Mouse (Mus musculus) layer of hippocampus, adult 9-11 months (tissue): Measurements from ENCODE around the gene Men1.
"Not testable (repeated sequence)": the region's sequence is repeated elsewhere in the genome, so short reads cannot be mapped to it uniquely, and the experiment has no call there.

Experiments used
- DNase-seq: peaks from one replicate; pipeline ENCODE4 v3.0.0; 2022

The Men1 gene

DNA sequence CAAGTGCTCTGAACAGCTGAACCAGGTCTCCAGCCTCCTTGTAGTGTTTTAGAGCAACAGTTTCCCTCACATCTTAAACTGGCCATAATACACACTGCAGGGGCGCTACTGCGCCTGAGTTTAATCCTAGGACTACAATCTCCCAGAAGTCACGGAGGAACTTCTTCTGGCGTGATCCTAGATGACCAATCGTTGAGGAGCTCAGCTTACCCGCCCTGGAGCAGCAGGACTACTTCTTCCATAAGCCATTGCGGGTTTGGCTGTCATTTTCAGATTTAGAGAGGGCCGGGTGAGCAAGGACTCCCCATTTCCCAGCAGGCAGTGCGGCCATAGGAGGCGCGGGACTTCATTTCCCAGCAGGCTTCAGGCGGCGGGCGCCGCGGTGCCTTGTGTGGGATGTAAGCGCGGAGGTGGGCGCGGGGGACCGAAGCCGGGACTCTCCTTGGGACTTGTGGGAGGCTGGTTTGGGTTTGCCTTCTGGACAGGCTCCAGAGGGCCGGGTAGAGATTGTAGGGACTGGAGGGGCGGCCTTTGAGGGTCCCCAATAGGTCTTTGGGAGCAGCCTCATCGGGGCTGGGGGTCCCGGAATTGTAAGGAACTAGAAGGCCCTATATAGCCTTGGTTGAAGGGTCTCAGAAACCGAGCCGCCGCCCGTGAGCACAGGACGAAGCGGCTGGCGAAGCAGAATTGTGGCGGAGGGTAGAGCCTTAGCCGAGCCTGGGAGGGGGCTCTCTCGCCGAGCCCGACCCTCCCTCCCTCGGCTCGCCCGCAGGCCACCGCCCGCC is at the start of gene Men1:
TSS of gene Men1 (plus strand) at position 307 of the 785 bp plus-strand sequence.
- DNase-seq, result peak; percentile 98

- no peak for DNase-seq
Observed at GRCm38 (mm10) chr19:6285226-6285625, 49.6 kb upstream of the Men1 start.

DNA sequence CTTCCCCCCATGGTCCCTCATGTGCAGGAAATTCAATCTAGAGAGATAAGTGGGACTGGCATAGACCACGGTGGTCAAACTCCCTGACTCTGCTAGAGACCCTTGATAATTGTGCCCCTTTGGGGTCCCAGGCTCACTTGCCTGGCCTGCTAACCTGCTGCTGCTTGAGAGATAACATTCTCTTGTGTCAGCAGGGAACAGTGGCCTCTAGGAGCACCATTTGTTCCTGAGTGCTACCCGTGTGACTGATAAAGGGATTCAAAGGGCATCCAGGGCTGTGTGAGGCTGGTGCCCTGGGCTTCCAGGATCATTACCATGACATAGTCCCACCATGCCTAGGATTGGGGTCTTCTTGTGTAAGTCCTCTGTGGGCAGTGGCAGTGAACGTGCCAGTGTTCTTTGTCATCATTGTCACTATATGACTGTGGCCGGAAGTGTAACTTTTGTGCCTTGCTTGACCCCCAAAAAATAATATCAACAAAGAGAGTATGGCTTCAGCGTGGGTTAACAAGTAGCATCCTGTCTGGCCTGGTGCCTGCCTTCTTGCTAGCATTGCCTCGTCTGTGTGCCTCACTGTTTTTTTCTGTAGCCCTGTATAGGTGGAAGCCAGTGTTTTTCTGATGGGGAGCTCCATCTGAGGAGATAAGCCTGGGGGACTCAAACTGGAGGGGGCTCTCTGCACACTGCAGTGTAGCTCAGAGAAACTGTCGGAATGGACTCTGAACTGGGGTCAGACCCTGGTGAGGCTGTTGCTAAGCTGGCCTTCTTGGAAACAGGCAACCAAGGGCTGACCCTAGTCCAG is 48.9 kb upstream of the Men1 start:
- no peak for DNase-seq

DNA sequence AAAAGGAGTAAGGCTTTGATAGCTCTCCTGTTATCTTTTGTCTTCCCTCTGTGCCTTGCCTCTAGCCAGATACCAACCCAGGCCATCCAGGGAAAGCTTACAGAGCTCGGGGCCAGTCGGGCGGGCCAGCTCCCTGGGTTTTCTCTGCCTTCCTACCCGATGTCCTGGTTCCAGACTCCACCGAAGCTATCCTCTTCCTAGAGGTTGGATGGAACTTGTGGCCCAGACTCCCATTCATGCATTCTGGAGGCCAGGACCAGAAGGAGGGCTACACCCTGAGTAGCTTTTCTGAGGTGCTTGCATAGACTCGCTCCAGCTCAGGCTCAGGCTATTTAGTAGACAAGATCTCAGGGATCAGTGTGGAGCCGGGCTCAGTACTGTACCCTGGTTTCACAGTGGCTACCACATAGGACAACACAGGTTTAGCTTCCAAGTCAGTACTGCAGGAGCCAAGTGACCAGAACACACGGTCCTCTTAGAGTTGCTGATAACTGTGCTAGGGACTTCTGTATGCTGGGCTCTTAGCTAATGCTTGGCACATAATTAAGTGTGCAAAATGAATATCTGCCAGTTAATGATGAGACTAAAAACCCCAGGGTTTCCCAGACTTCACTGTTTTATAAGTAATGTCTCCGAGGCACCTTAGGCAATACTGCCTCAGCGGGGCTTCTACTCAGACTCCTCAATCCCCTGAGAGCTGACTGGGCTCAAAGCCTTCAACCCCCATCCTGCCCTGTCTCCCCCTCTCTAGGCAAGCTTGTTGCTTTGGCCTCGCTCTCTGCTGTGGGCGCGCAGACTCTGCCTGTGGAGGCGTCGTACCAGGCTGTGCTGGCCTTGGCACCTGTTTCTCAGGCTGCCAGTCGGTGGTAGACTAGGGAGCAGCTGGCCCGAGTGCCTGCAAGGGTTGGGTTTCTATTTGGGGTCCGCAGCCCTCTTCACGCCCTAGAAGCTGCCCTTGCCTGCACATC is 48.1 kb upstream of the Men1 start:
- peak; percentile 78 for DNase-seq

GRCm38 (mm10) chr19:6288236-6288894 is 46.4 kb upstream of the Men1 start:
- no peak for DNase-seq

GRCm38 (mm10) chr19:6289696-6290238 is 45.0 kb upstream of the Men1 start:
- DNase-seq, result no peak

GRCm38 (mm10) chr19:6290720-6291116 is 44.1 kb upstream of the Men1 start:
- DNase-seq, result not testable (repeated sequence)

GRCm38 (mm10) chr19:6291117-6291781 is 43.5 kb upstream of the Men1 start:
- no peak for DNase-seq

- no peak for DNase-seq
Observed at GRCm38 (mm10) chr19:6292262-6292661, 42.5 kb upstream of the Men1 start.

- no peak for DNase-seq
Observed at GRCm38 (mm10) chr19:6294301-6294700, 40.5 kb upstream of the Men1 start.

DNA sequence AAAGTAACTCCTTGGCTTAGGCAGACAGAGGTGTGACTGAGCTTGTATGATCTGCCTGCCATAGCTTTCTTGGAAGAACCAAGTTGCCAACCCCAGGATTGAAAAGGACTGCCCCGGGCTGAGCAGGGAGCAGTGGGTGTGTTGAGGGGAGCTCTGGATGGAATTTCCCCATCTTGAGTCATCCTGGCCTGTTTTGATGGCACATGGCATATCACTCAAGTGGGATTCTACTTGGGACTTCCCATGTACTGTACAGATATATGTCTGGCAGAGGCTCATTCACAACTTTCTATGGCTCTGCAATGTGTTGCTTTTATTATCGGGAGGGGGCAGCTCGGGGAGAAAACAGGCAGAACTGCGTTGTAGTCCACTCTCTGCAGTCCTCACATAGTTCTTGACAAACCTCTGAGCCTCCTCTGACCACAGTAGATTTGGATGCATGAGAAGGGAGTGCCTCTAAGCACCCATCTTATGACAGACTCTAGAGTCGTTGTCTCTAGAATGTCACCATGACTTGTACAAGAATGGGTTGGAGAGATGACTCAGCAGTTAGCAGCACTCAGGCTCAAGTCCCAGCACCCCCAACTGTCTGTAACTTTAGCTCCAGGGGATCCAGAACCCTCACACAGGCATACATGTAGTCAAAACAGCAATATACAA is 38.1 kb upstream of the Men1 start:
- DNase-seq, result no peak

- no peak for DNase-seq
Observed at GRCm38 (mm10) chr19:6297641-6298040, 37.1 kb upstream of the Men1 start.

DNA sequence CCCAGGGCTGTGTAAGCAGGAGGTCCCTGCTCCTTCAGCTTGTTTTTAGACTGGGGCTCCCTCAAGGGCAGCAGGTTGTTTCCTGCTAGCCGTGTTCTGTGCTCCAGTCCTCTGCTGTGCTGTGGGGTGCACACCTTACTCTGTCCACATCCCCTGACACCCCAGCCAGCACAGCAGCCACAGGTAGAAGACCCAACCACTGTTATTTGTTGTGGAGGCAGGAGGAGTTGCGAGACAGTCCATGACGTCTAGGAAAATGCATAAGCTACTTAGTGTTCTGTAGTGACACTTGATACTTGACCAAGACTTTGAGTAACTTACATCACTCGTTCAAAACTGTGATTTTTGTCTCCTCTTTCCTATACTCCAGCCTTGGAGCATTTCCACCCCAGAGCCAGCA is 35.8 kb upstream of the Men1 start:
- no peak for DNase-seq

DNA sequence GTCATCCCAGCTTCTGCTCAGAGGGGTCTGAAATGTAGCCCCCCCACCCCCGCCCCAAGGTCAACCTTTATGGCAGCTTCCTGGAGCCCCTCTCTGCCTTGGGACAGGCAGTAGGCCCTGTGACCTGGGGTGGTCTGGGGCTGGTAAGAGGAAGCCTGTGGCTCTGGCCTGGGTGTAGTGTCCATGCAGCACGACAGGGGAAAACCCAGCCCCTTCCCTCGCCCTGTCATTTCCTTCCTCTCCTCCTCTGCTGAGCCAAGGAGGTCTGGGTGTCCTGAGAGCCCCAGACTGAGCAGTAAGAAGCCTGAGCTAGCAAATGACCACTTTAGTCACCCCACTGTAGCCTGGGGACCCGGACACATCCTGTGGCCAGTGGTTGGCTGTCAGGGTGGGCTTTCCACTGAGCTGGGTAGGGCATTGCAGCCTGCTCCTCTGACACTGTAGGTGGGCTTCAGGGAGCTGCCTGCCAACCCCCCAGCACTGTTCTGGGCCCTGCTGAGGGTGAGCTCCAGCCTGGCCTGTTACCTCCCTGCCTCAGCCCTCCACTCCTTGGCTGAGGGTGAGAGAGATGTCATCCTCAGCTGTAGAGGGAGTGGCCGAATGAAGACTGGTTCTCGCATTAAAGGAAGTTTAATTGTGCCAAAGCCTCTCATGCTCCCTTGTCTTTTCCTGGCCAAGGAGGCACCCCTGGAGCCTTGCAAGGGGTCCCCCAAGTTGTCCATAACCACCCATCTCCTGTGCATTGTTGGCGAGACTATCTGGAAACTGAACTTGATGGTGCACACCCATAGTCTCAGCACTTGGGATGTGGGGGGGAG is 35.1 kb upstream of the Men1 start:
- DNase-seq, result no peak

- DNase-seq, result no peak
Observed at GRCm38 (mm10) chr19:6300402-6300841, 34.4 kb upstream of the Men1 start.

- DNase-seq, result no peak
Observed at GRCm38 (mm10) chr19:6302114-6302513, 32.7 kb upstream of the Men1 start.

- DNase-seq, result peak; percentile 82
Observed at GRCm38 (mm10) chr19:6302522-6302921, 32.3 kb upstream of the Men1 start.

- no peak for DNase-seq
Observed at GRCm38 (mm10) chr19:6303831-6304230, 30.9 kb upstream of the Men1 start.

- peak; percentile 77 for DNase-seq
Observed at GRCm38 (mm10) chr19:6304787-6305516, 29.8 kb upstream of the Men1 start.
